Comparison of ENCODE assay signal across 9 mouse cellular contexts in the genomic region with DNA sequence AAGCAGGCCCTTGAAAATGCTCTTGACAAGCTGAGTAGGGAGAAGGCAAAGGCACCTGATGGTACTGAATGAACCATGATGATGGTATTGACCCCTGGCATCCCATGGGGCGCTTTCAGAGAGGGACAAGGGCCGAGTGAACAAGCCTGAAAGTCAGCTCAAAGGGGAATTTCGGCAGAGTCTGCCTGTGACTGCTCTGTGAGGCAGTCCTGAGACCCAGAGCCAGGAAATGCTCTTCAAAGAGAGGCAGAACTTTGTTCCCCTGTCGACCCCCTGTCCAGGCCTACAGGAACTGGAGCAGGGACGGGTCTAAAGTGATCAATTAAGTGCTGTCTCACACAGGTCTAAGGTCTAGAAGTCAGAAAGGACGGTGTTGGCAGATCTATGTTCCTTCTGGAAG. TPM values are rescaled to one million over a fixed set of nuclear protein-coding genes. Genes with fewer than 3 reads are reported as not detected.
DNase-seq lines count a peak whose midpoint lies in the region; ATAC-seq and TF ChIP-seq lines count a peak whose summit lies in the region.
"Had no signal": no experiment of that assay in that cellular context is flagged by ENCODE, and none has a peak within 500 bp of the region (broad histone marks: within the 10 kb centered on the region; RNA-seq: fewer than 3 reads in every experiment).

No protein-coding gene starts in this region.

- H3K4me2 ChIP-seq in intestine, embryonic 15.5 days (replicated peaks): no peak overlapping the region
- H3K4me2 ChIP-seq in intestine, postnatal 0 days (replicated peaks; ENCODE audit: low read depth): no peak overlapping the region
- no peak overlapping the region for H3K4me2 ChIP-seq in liver, postnatal 0 days (ENCODE audit: low read depth, low read length)

- no peak overlapping the region for H3K4me3 ChIP-seq in intestine, embryonic 15.5 days (replicated peaks)
- H3K4me3 ChIP-seq in intestine, postnatal 0 days (ENCODE audit: low read depth, low read length): no peak overlapping the region
- no peak overlapping the region for H3K4me3 ChIP-seq in liver, postnatal 0 days (ENCODE audit: low read depth, low read length)
- no peak overlapping the region for H3K4me3 ChIP-seq in thymus, adult 2 months (ENCODE audit: control insufficient read depth, insufficient read depth, low read length)
- H3K4me3 ChIP-seq: myocyte had no signal

- no peaks in the 10 kb centered on the region for H3K36me3 ChIP-seq in intestine, embryonic 15.5 days
- no peaks in the 10 kb centered on the region for H3K36me3 ChIP-seq in intestine, postnatal 0 days (ENCODE audit: control insufficient read depth, insufficient read depth)
- H3K36me3 ChIP-seq in liver, postnatal 0 days (replicated peaks; ENCODE audit: insufficient read depth, low read length): no peaks in the 10 kb centered on the region
- no peaks in the 10 kb centered on the region for H3K36me3 ChIP-seq in thymus, adult 2 months (ENCODE audit: control insufficient read depth, insufficient read depth, low read length)

- H3K27ac ChIP-seq in intestine, embryonic 15.5 days: no peak overlapping the region
- H3K27ac ChIP-seq in intestine, postnatal 0 days (ENCODE audit: low read depth, low read length): no peak overlapping the region
- H3K27ac ChIP-seq in liver, postnatal 0 days (ENCODE audit: low read depth): peak overlapping the region; percentile 26; the same call in 1 of the 2 replicates
- no peak overlapping the region for H3K27ac ChIP-seq in thymus, adult 2 months (ENCODE audit: control insufficient read depth, insufficient read depth, low read length)

- ATAC-seq in intestine, embryonic 15.5 days: peak; percentile 12; the same call in 1 of the 2 replicates
- ATAC-seq in intestine, postnatal 0 days: no peak
- ATAC-seq in liver, postnatal 0 days: no peak

- TF ChIP-seq EP300 in liver, postnatal 0 days (IDR thresholded peaks at IDR 0.05; ENCODE audit: low read depth): no peak

- no peaks in the 10 kb centered on the region for H3K9me3 ChIP-seq in intestine, embryonic 15.5 days
- H3K9me3 ChIP-seq in intestine, postnatal 0 days (ENCODE audit: control insufficient read depth): no peaks in the 10 kb centered on the region
- no peaks in the 10 kb centered on the region for H3K9me3 ChIP-seq in liver, postnatal 0 days (ENCODE audit: low read length)

- TF ChIP-seq CTCF in intestine, postnatal 0 days (IDR thresholded peaks at IDR 0.05; ENCODE audit: low read depth): no peak
- no peak for TF ChIP-seq CTCF in liver, postnatal 0 days (IDR thresholded peaks at IDR 0.05; ENCODE audit: low read depth)
- no peak for TF ChIP-seq CTCF in thymus, adult 2 months (IDR thresholded peaks at IDR 0.05; ENCODE audit: borderline replicate concordance, control insufficient read depth, extremely low read depth, insufficient read depth, low read length, poor library complexity)

- H3K4me1 ChIP-seq in intestine, embryonic 15.5 days (replicated peaks): peaks cover 16% of the 10 kb centered on the region; the same call in 1 of the 2 replicates
- H3K4me1 ChIP-seq in intestine, postnatal 0 days (replicated peaks; ENCODE audit: control insufficient read depth, insufficient read depth, low read length): no peaks in the 10 kb centered on the region
- peaks cover 15% of the 10 kb centered on the region for H3K4me1 ChIP-seq in liver, postnatal 0 days (ENCODE audit: insufficient read depth)
- peaks cover 5% of the 10 kb centered on the region for H3K4me1 ChIP-seq in thymus, adult 2 months (replicated peaks; ENCODE audit: control insufficient read depth, insufficient read depth, low read length)

- TF ChIP-seq POLR2A in thymus, adult 2 months (IDR thresholded peaks at IDR 0.05; ENCODE audit: control insufficient read depth, extremely low read depth, insufficient read depth, low read length, poor library complexity): no peak

- H3K9ac ChIP-seq in intestine, embryonic 15.5 days: no peak overlapping the region
- no peak overlapping the region for H3K9ac ChIP-seq in intestine, postnatal 0 days (ENCODE audit: low read depth, low read length)
- H3K9ac ChIP-seq in liver, postnatal 0 days (replicated peaks): no peak overlapping the region

- peak; percentile 41 for DNase-seq in embryo, embryonic 9.5 days (ENCODE audit: extremely low spot score)
- peak; percentile 54 for DNase-seq in kidney, adult 11 months
- no peak for DNase-seq in liver, postnatal 0 days
- no peak for DNase-seq in gastrocnemius, adult 8-10 months (ENCODE audit: low spot score in 2 of 2)
- no peak for DNase-seq in gastrocnemius, postnatal 10 days
- DNase-seq in thymus, adult 2 months: no peak

- H3K27me3 ChIP-seq in intestine, embryonic 15.5 days (replicated peaks): no peaks in the 10 kb centered on the region
- H3K27me3 ChIP-seq in intestine, postnatal 0 days (replicated peaks; ENCODE audit: control insufficient read depth, insufficient read depth, low read length): no peaks in the 10 kb centered on the region
- no peaks in the 10 kb centered on the region for H3K27me3 ChIP-seq in liver, postnatal 0 days (ENCODE audit: insufficient read depth, low read length)
- H3K27me3 ChIP-seq in thymus, adult 2 months (ENCODE audit: control insufficient read depth, insufficient read depth, low read length): no peaks in the 10 kb centered on the region

- 45% methylated on average over 6 of the region's 6 CpGs for WGBS in intestine, embryonic 15.5 days
- WGBS in intestine, postnatal 0 days: 53% methylated on average over 6 of the region's 6 CpGs
- WGBS in liver, postnatal 0 days (ENCODE audit: insufficient replicate concordance): 53% methylated on average over 6 of the region's 6 CpGs
- 60% methylated on average over 6 of the region's 6 CpGs for WGBS in thymus, adult 2 months

RNA-seq across cellular contexts. Expression of gene St3gal6, which starts 10.3 kb away (rescaled TPM):
- polyA plus RNA-seq in intestine, embryonic 15.5 days (2015; fragmentation: Nextera tagmentation; extraction: Ambion mirVana): 18.9 and 19.3 TPM in 2 replicates
- polyA plus RNA-seq in intestine, postnatal 0 days (2015; fragmentation: Nextera tagmentation; extraction: Ambion mirVana): 32.5 and 32.6 TPM in 2 replicates
- polyA plus RNA-seq in liver, postnatal 0 days (2015; fragmentation: Nextera tagmentation; extraction: Ambion mirVana): 11.8 and 16.8 TPM in 2 replicates
- 100 to 1,000 TPM; 147 to 185 (median 164) TPM for total RNA-seq in gastrocnemius, adult 8-10 months (2022)
- 10 to 100 TPM; 37.3 to 40.5 TPM for total RNA-seq in gastrocnemius, postnatal 10 days (2021)
- polyA plus RNA-seq in thymus, adult 2 months (2012; rRNA removed): 17.5 and 21.8 TPM in 2 replicates

Comparison
In these comparisons a context has a peak if more than half of its experiments do, and no peak if none do; other contexts are left out.
1. DNase-seq: peak in embryo, embryonic 9.5 days (single experiment) and kidney, adult 11 months (single experiment); none in liver, postnatal 0 days (single experiment), gastrocnemius, adult 8-10 months (0 of 2), gastrocnemius, postnatal 10 days (single experiment) and thymus, adult 2 months (single experiment).